Mouse (Mus musculus): ENCODE measurements around the gene Uba52. TPM values are rescaled to one million over a fixed set of nuclear protein-coding genes. Genes with fewer than 3 reads are reported as not detected.

Gene Uba52
- polyA plus RNA-seq, 1 experiment from 2014 or later, result 779 TPM

DNA sequence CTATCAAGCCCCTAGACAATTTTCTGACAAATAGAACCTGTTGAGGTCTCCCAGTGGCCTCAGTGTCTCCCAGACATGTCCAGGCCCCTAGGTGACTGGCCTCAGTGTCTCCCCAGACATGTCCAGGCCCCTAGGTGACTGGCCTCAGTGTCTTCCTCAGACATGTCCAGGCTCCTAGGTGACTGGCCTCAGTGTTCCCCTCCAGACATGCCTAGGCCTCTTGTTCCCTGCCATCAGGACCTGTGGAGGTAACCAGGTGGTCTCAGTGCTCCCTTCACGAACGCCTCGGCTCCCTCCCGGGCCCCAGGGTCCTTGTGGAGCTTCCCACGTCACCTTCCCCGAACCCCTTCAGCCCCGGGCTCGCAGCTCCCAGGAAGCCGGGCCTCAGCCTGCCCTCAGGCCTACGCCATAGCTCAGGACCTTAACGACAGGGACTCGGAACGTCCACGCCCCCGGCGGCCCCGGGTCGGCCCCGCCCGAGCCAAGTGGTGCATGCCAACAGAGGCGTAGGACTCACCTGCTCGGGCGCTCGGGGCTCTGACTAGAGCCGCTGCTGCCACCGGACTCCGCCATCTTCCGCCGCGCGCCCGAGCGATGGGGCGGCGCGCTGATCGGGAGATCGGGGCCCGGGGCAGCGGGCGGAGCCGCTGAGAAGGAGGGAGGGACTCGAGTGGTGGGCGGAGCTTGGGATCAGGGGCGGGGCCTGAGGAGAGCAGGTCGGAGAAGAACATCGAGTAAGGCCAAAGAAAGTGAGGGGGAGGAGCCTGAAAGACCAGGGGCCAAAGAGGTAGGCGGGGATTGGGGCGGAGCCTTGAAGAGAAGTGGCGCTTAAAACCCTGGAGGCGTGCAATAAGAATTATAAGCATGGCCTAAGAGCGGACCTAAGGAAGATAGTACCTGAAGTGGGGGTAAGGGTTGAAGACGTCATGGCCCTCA, 34.0 kb downstream of the Uba52 start, which contains the start of gene Klhl26:
Gene Klhl26 (minus strand): TSS at position 636 of the 936 bp plus-strand sequence.
- Histone ChIP-seq H3K27ac (ENCODE audit: poor library complexity, severe bottlenecking) (peak within 1 kb of the TSS; percentile 62; the same call in 1 of the 2 replicates), H3K4me1 (replicated peaks) (peaks cover 19% of the 10 kb centered on the region), H3K36me3 (peaks cover 3% of the 10 kb centered on the region; the same call in 1 of the 2 replicates), H3K4me2 (peak within 1 kb of the TSS; percentile 95), H3K9ac (peak within 1 kb of the TSS; percentile 95), H3K9me3 (replicated peaks) (no peaks in the 10 kb centered on the region), H3K4me3 (peak within 1 kb of the TSS; percentile 93), H3K27me3 (replicated peaks) (peaks cover 30% of the 10 kb centered on the region)
- ATAC-seq (ENCODE audit: insufficient number of reproducible peaks, low FRiP score), result peak; percentile 93
- WGBS, result under 1% methylated on average over 53 of the region's 53 CpGs

DNA sequence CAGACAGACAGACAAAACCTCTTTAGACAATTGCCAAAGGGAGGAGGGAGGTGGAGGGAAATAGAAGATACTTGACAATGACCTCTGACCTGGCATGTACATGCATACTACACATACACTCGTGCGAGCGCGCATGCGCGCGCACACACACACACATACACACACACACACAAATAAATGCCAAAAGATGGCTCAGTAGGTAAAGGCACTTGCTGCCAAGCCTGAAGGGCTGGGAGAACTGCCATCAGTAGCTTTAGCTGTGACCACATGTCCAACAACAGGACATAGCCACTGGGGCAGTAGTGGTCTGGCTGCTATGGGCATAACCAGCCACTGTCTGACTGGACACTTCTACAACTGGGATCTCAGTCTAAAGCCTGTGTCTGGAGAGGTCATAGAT, 38.7 kb downstream of the Uba52 start:
- no peak overlapping the region for H3K4me2 ChIP-seq
- 98% methylated on average over 7 of the region's 7 CpGs for WGBS
- H3K4me3 ChIP-seq, result no peak overlapping the region
- peaks cover 50% of the 10 kb centered on the region for H3K4me1 ChIP-seq (replicated peaks)
- no peaks in the 10 kb centered on the region for H3K9me3 ChIP-seq (replicated peaks)
- no peak overlapping the region for H3K9ac ChIP-seq
- peaks cover 3% of the 10 kb centered on the region; the same call in 1 of the 2 replicates for H3K36me3 ChIP-seq
- H3K27me3 ChIP-seq (replicated peaks), result no peaks in the 10 kb centered on the region
- H3K27ac ChIP-seq (ENCODE audit: poor library complexity, severe bottlenecking), result no peak overlapping the region
- ATAC-seq (ENCODE audit: insufficient number of reproducible peaks, low FRiP score), result no peak

DNA sequence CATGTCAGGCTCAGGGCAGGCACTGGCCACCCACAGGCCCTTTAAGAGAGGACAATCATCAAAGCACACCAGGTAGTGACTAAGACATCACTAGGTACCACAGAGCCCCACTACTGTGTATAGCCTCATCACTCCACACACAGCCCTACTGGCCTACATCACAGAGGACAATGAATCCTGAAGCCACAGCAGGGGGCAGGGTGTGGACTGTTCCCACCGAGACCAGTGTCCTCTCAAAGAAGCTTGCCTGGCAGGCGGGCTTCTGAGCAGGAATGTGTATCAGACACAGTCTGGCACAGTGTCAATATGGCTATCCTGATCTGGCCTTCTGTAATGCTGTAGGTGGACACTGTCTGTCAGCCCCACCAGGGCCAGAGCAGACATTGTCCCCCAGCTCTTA, 40.7 kb downstream of the Uba52 start:
- H3K4me2 ChIP-seq, result peak overlapping the region; percentile 44
- H3K27me3 ChIP-seq (replicated peaks), result no peaks in the 10 kb centered on the region
- peaks cover 10% of the 10 kb centered on the region; the same call in 1 of the 2 replicates for H3K36me3 ChIP-seq
- H3K4me3 ChIP-seq, result no peak overlapping the region
- WGBS, result 26% methylated on average over 2 of the region's 2 CpGs
- peak overlapping the region; percentile 50; the same call in 1 of the 2 replicates for H3K9ac ChIP-seq
- H3K9me3 ChIP-seq (replicated peaks), result no peaks in the 10 kb centered on the region
- H3K27ac ChIP-seq (ENCODE audit: poor library complexity, severe bottlenecking), result peak overlapping the region; percentile 67
- peaks cover 51% of the 10 kb centered on the region for H3K4me1 ChIP-seq (replicated peaks)
- ATAC-seq (ENCODE audit: insufficient number of reproducible peaks, low FRiP score), result no peak

DNA sequence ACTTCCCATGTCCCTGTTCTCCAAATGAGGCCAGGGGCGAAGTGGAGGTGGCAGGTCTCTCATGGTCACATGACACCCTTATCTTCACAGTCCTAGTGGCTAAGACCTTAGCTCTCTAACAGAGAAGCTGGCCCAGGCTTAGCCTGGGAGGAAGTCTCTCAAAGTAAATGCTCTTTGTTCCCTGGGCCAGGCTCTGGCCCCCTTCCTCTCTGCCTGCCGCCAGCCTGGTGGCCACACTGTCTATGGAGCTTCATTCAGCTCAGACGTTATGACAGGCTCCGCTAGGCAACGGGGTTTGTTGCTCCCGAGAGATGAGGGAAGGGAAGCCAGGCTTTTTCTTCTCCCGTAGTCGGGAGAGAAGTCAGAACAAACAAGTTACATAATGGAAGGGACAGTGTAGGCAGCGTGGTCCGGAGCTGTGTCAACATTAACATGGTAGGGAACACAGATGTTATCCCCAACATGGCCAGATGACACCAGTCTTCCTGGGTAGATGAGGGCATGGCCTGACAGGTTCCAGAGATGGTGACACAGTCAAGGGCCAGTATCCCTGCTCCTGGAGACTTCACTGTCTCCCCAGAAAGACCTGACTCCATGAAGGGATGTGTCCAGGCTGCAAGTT, 41.2 kb downstream of the Uba52 start:
- Histone ChIP-seq H3K4me3 (no peak overlapping the region), H3K27me3 (replicated peaks) (no peaks in the 10 kb centered on the region), H3K4me1 (replicated peaks) (peaks cover 51% of the 10 kb centered on the region), H3K9me3 (replicated peaks) (no peaks in the 10 kb centered on the region), H3K27ac (ENCODE audit: poor library complexity, severe bottlenecking) (peak overlapping the region; percentile 67), H3K36me3 (peaks cover 8% of the 10 kb centered on the region; the same call in 1 of the 2 replicates), H3K9ac (peak overlapping the region; percentile 50), H3K4me2 (peak overlapping the region; percentile 44)
- 24% methylated on average over 10 of the region's 10 CpGs for WGBS
- peak; percentile 51 for ATAC-seq (ENCODE audit: insufficient number of reproducible peaks, low FRiP score)

DNA sequence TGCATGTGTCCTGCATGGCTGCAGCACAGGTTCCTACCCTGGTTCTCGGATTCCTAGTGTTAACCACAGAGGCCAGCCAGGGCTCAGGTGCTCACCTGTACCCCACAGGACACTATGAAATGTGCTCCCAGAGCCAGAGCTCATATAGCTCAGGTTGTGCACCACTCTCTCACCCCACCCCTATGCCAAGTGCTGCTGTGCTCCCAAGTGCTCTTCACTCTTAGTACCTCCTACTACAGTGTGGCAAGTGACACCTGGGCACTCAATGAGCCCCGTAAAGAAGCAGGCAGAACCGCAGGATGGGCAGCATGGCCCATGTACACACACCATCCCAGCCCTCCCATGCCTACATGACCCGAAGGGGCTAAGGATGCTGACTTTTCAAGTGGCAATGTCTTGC, 41.9 kb downstream of the Uba52 start:
- H3K27me3 ChIP-seq (replicated peaks), result no peaks in the 10 kb centered on the region
- 90% methylated on average over 4 of the region's 4 CpGs for WGBS
- no peaks in the 10 kb centered on the region for H3K9me3 ChIP-seq (replicated peaks)
- peaks cover 51% of the 10 kb centered on the region for H3K4me1 ChIP-seq (replicated peaks)
- H3K27ac ChIP-seq (ENCODE audit: poor library complexity, severe bottlenecking), result no peak overlapping the region
- ATAC-seq (ENCODE audit: insufficient number of reproducible peaks, low FRiP score), result no peak; the same call in 1 of the 2 replicates
- H3K9ac ChIP-seq, result no peak overlapping the region
- no peak overlapping the region for H3K4me3 ChIP-seq
- H3K4me2 ChIP-seq, result no peak overlapping the region
- H3K36me3 ChIP-seq, result peaks cover 8% of the 10 kb centered on the region; the same call in 1 of the 2 replicates

DNA sequence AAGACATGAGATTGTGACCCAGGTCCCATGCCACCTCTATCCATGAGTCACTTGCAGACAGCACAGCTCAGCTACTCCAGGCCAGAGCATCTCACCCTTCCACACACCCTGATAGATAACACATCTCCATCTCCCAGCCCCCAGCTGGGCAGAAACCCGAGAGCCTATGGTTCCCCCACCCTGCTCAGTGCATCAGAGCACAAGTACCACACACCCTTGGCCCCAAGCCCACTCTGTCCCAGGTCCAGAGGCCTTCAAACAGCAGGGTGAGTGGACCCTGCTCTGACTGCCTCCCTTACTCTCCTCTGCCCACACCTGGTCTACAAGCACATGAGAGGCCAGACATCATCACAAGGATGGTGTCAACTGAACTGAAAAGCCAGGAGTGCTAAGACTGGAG, 42.7 kb downstream of the Uba52 start:
- no peak overlapping the region for H3K9ac ChIP-seq
- WGBS, result 55% methylated on average over 1 of the region's 1 CpGs
- ATAC-seq (ENCODE audit: insufficient number of reproducible peaks, low FRiP score), result peak; percentile 17; the same call in 1 of the 2 replicates
- peaks cover 53% of the 10 kb centered on the region for H3K4me1 ChIP-seq (replicated peaks)
- H3K27me3 ChIP-seq (replicated peaks), result no peaks in the 10 kb centered on the region
- H3K9me3 ChIP-seq (replicated peaks), result no peaks in the 10 kb centered on the region
- H3K4me2 ChIP-seq, result no peak overlapping the region
- no peak overlapping the region for H3K4me3 ChIP-seq
- H3K27ac ChIP-seq (ENCODE audit: poor library complexity, severe bottlenecking), result no peak overlapping the region
- H3K36me3 ChIP-seq, result peaks cover 8% of the 10 kb centered on the region; the same call in 1 of the 2 replicates

DNA sequence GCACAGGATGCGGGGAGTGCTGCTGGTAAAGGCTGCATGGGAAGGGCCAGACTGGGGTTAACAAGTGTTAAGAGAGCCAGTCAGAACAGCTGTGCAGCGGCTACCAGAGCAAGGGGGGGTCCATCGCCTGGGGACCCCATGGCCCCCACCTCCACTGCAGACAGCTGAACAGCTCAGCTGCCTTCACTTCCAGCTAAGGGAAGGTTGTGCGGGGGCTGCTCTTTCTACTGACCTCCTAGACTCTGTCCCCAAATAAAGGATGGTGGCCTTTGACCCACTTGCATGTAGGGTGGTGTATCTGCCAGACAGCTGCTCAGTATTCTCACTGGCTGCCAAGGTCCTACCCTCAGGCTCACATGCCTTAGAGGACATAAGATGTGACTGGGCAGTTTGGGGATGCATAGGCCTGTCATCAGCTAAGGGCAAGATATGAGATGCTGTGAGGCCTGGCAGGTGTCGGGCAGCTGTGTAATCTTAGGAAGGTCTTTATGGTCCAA, 43.3 kb downstream of the Uba52 start:
- H3K9ac ChIP-seq, result peak overlapping the region; percentile 14; the same call in 1 of the 2 replicates
- H3K4me3 ChIP-seq, result no peak overlapping the region
- no peak for ATAC-seq (ENCODE audit: insufficient number of reproducible peaks, low FRiP score)
- peaks cover 8% of the 10 kb centered on the region; the same call in 1 of the 2 replicates for H3K36me3 ChIP-seq
- H3K4me1 ChIP-seq (replicated peaks), result peaks cover 56% of the 10 kb centered on the region
- 68% methylated on average over 5 of the region's 5 CpGs for WGBS
- H3K27ac ChIP-seq (ENCODE audit: poor library complexity, severe bottlenecking), result no peak overlapping the region
- no peaks in the 10 kb centered on the region for H3K9me3 ChIP-seq (replicated peaks)
- H3K27me3 ChIP-seq (replicated peaks), result no peaks in the 10 kb centered on the region
- H3K4me2 ChIP-seq, result no peak overlapping the region

DNA sequence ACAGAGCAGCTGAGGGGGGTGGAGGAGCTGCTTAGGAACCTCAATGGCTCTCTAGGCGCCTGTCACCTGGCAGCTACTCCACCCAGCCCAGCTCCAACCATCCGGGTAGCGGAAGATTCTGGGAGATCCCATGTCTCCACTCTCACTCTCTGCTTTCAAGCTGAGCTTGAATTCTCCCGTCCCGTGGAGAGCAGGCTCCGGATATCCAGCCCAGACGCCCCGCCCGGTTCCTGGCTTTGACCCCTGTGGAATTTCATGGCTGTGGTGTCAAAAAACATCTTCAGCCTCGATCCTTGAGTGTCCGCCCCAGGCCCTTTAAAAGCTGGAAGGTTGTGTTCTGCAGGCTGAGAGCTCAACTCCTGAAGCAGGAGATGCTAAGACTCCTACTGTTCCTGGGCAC, 43.8 kb downstream of the Uba52 start:
- no peak overlapping the region for H3K4me3 ChIP-seq
- no peaks in the 10 kb centered on the region for H3K9me3 ChIP-seq (replicated peaks)
- H3K4me1 ChIP-seq (replicated peaks), result peaks cover 61% of the 10 kb centered on the region
- 55% methylated on average over 11 of the region's 11 CpGs for WGBS
- no peak overlapping the region; the same call in 1 of the 2 replicates for H3K4me2 ChIP-seq
- no peaks in the 10 kb centered on the region for H3K27me3 ChIP-seq (replicated peaks)
- ATAC-seq (ENCODE audit: insufficient number of reproducible peaks, low FRiP score), result no peak
- H3K27ac ChIP-seq (ENCODE audit: poor library complexity, severe bottlenecking), result no peak overlapping the region
- H3K36me3 ChIP-seq, result peaks cover 8% of the 10 kb centered on the region; the same call in 1 of the 2 replicates
- no peak overlapping the region for H3K9ac ChIP-seq

DNA sequence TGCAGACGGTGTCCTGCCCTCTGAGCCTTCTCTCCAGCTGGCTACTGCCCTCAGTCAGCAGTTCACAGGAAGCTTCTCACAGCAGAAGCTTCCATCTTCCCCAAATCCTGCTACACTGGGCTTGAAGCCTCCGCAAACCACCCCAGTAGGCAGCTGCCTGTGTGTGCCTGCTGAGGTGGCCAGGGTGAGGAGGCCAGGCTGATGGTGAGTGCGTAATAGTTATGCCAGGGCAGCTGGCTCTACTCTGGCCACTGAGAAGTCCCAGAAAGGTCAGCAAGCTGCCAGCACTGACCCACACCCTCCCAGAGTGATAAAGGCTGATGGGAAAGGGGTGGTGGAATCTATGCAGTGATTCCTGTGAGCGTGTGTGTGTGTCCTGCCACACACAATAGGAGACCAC, 44.3 kb downstream of the Uba52 start:
- Histone ChIP-seq H3K4me2 (no peak overlapping the region; the same call in 1 of the 2 replicates), H3K4me3 (no peak overlapping the region), H3K27me3 (replicated peaks) (no peaks in the 10 kb centered on the region), H3K9me3 (replicated peaks) (no peaks in the 10 kb centered on the region), H3K4me1 (replicated peaks) (peaks cover 66% of the 10 kb centered on the region), H3K36me3 (peaks cover 8% of the 10 kb centered on the region; the same call in 1 of the 2 replicates), H3K9ac (no peak overlapping the region), H3K27ac (ENCODE audit: poor library complexity, severe bottlenecking) (no peak overlapping the region)
- no peak for ATAC-seq (ENCODE audit: insufficient number of reproducible peaks, low FRiP score)
- WGBS, result 78% methylated on average over 4 of the region's 4 CpGs

DNA sequence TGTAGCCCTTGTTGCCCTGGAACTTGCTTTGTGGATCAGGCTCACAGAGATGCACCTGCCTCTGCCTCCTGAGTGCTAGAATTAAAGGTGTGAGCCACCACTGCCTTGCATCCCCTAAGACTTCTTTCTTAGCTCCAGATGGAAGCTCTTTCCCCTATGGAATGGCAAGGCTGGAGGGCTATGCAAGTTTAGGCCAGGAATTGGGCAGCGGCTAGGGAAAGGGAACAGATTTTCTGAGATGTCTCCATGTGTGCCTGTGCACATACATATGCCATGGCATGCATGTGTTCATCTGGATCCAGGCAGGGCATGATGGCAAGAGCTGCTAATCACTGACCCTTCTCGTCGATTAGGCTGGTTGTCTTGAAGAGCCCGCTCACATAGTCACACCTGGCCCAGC, 44.9 kb downstream of the Uba52 start:
- 95% methylated on average over 4 of the region's 4 CpGs for WGBS
- H3K27ac ChIP-seq (ENCODE audit: poor library complexity, severe bottlenecking), result no peak overlapping the region
- H3K27me3 ChIP-seq (replicated peaks), result no peaks in the 10 kb centered on the region

DNA sequence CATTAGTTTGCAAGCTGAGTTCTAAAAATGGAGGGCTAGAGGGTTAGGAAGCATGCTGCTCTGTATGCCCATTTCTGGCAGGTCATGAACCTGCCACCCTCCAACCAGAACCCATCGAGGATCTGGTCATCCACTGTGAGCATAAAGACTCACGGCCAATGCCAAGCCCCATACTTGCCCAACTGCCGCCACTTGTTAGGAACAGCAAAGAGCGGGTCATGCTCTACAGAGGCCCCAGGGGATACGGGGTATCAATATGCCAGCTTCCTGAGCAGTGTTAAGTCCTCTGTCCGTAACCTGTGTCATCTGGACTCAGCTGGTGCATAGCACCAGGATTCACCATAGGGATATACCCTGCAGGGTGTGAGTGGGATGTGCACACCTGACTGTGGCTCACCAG, 46.4 kb downstream of the Uba52 start:
- Histone ChIP-seq H3K36me3 (peaks cover 11% of the 10 kb centered on the region; the same call in 1 of the 2 replicates), H3K27me3 (replicated peaks) (no peaks in the 10 kb centered on the region), H3K9ac (no peak overlapping the region), H3K9me3 (replicated peaks) (no peaks in the 10 kb centered on the region), H3K4me3 (no peak overlapping the region; the same call in 1 of the 2 replicates), H3K27ac (ENCODE audit: poor library complexity, severe bottlenecking) (no peak overlapping the region), H3K4me2 (no peak overlapping the region), H3K4me1 (replicated peaks) (peaks cover 65% of the 10 kb centered on the region)
- WGBS, result 94% methylated on average over 6 of the region's 6 CpGs
- no peak for ATAC-seq (ENCODE audit: insufficient number of reproducible peaks, low FRiP score)

More for the DNA sequence above, 44.9 kb downstream of the Uba52 start:
- H3K9ac ChIP-seq, result no peak overlapping the region
- peaks cover 8% of the 10 kb centered on the region; the same call in 1 of the 2 replicates for H3K36me3 ChIP-seq
- H3K4me3 ChIP-seq, result no peak overlapping the region
- H3K9me3 ChIP-seq (replicated peaks), result no peaks in the 10 kb centered on the region
- no peak overlapping the region for H3K4me2 ChIP-seq
- peaks cover 72% of the 10 kb centered on the region for H3K4me1 ChIP-seq (replicated peaks)
- ATAC-seq (ENCODE audit: insufficient number of reproducible peaks, low FRiP score), result no peak

All from heart, embryonic 12.5 days (tissue).